Mouse (Mus musculus) adrenal gland, postnatal 36 days (tissue): Measurements from ENCODE around the gene Gpr142. TPM values are rescaled to one million over a fixed set of nuclear protein-coding genes. Genes with fewer than 3 reads are reported as not detected.

Experiments
- DNase-seq, 2 experiments: peaks; one replicate each; pipeline ENCODE4 v3.0.0; 2021; ENCODE audit warnings: mixed read lengths in 1 of 2
- total RNA-seq, 2 experiments: library from RNA; stranded (reverse); gene quantifications; 2 replicates each; pipeline ENCODE4 v1.2.3; 2021

Gpr142 gene
- total RNA-seq, 2 experiments from 2014 or later: not detected

GRCm38 (mm10) chr11:114844464-114845220 lies 45.9 kb downstream of the Gpr142 start:
- no peak for DNase-seq

GRCm38 (mm10) chr11:114846336-114846735 lies 47.6 kb downstream of the Gpr142 start:
- no peak for DNase-seq

- no peak for DNase-seq
Measured at GRCm38 (mm10) chr11:114847008-114847407, 48.3 kb downstream of the Gpr142 start.

- no peak for DNase-seq
Measured at GRCm38 (mm10) chr11:114849572-114849971, 50.8 kb downstream of the Gpr142 start.

GRCm38 (mm10) chr11:114850066-114850451 lies 51.3 kb downstream of the Gpr142 start:
- no peak for DNase-seq

- peak; percentile 43 to 65 for DNase-seq
Measured at GRCm38 (mm10) chr11:114850452-114851268, 51.9 kb downstream of the Gpr142 start, which contains the start of gene Gprc5c. Gprc5c (plus strand) TSS chr11:114851152.

GRCm38 (mm10) chr11:114851269-114851607 lies 52.5 kb downstream of the Gpr142 start:
- peak in 1 of 2 experiments; percentile 15 for DNase-seq

- peak; percentile 69 to 76 for DNase-seq
Measured at GRCm38 (mm10) chr11:114851608-114852310, 53.0 kb downstream of the Gpr142 start.

- peak in 1 of 2 experiments; percentile 12 for DNase-seq
Measured at GRCm38 (mm10) chr11:114852311-114853173, 53.8 kb downstream of the Gpr142 start.

GRCm38 (mm10) chr11:114853174-114853838 lies 54.6 kb downstream of the Gpr142 start:
- DNase-seq: no peak

GRCm38 (mm10) chr11:114854581-114854980 lies 55.9 kb downstream of the Gpr142 start:
- no peak for DNase-seq

- no peak for DNase-seq
Measured at GRCm38 (mm10) chr11:114856125-114856524, 57.4 kb downstream of the Gpr142 start.

Other genes starting within 250 kb of the Gpr142 start
- gene Rpl38, start 130.4 kb upstream of the Gpr142 start, total RNA-seq: 1,000 to 10,000 TPM; 1,120 to 1,187 TPM
- 100 to 1,000 TPM in 1 of 2 experiments, 10 to 100 TPM in 1; 64.3 to 124 TPM for gene Ttyh2, start 123.5 kb upstream of the Gpr142 start, total RNA-seq
- gene Dnaic2, start 71.5 kb upstream of the Gpr142 start, total RNA-seq: under 1 TPM; 0.23 to 0.36 TPM
- gene Kif19a, start 33.5 kb upstream of the Gpr142 start, total RNA-seq: under 1 TPM; 0.63 TPM
- not detected for gene Btbd17, start 3.0 kb upstream of the Gpr142 start, total RNA-seq
- 1 to 10 TPM; 6.9 to 8.8 TPM for gene Gprc5c, start 52.2 kb downstream of the Gpr142 start, total RNA-seq
- gene Cd300a, start 91.1 kb downstream of the Gpr142 start, total RNA-seq: 1 to 10 TPM; 1.4 to 2.4 TPM
- 1 to 10 TPM in 1 of 2 experiments, under 1 TPM in 1; 0.89 to 1.5 TPM for gene Cd300lb, start 135.5 kb downstream of the Gpr142 start, total RNA-seq
- gene Cd300c, start 170.2 kb downstream of the Gpr142 start, total RNA-seq: not detected
- gene Cd300ld, start 191.0 kb downstream of the Gpr142 start, total RNA-seq: 1 to 10 TPM; 1.1 TPM
- 1 to 10 TPM; 3.0 to 5.5 TPM for gene Cd300c2, start 203.0 kb downstream of the Gpr142 start, total RNA-seq
- not detected for gene Cd300ld2, start 217.3 kb downstream of the Gpr142 start, total RNA-seq
- gene Cd300ld4, start 228.1 kb downstream of the Gpr142 start, total RNA-seq: under 1 TPM in 1 of 2 experiments, not detected in 1; 0.63 TPM
- 1 to 10 TPM; 5.3 to 8.1 TPM for gene Cd300ld5, start 238.8 kb downstream of the Gpr142 start, total RNA-seq
- 1 to 10 TPM; 1.6 to 5.3 TPM for gene Cd300ld3, start 249.5 kb downstream of the Gpr142 start, total RNA-seq